Mouse (Mus musculus): ENCODE results near the gene Dock11. TPM values are rescaled to one million over a fixed set of nuclear protein-coding genes. Genes with fewer than 3 reads are reported as not detected.

The Dock11 gene
- polyA plus RNA-seq, 1 experiment: 0.52 TPM

GRCm38 (mm10) chrX:35990508-35991095, 102.0 kb downstream of the Dock11 start:
- Histone ChIP-seq H3K27me3 (ENCODE audit: control insufficient read depth, insufficient read depth, low read length) (no peaks in the 10 kb centered on the region), H3K36me3 (ENCODE audit: control insufficient read depth, insufficient read depth, low read length) (no peaks in the 10 kb centered on the region), H3K4me1 (ENCODE audit: control insufficient read depth, insufficient read depth, low read length) (no peaks in the 10 kb centered on the region), H3K27ac (ENCODE audit: control insufficient read depth, insufficient read depth, low read depth, low read length) (no peak overlapping the region), H3K4me3 (ENCODE audit: control insufficient read depth, low read depth, low read length) (no peak overlapping the region)
- no peak for TF ChIP-seq POLR2A (IDR thresholded peaks at IDR 0.05; ENCODE audit: control insufficient read depth, low read depth, low read length)
- TF ChIP-seq CTCF (IDR thresholded peaks at IDR 0.05; ENCODE audit: control insufficient read depth, insufficient read depth, insufficient replicate concordance, low read depth, low read length): no peak

GRCm38 (mm10) chrX:35994226-35994625, 105.6 kb downstream of the Dock11 start:
- Histone ChIP-seq H3K4me3 (ENCODE audit: control insufficient read depth, low read depth, low read length) (no peak overlapping the region), H3K27me3 (ENCODE audit: control insufficient read depth, insufficient read depth, low read length) (no peaks in the 10 kb centered on the region), H3K4me1 (ENCODE audit: control insufficient read depth, insufficient read depth, low read length) (no peaks in the 10 kb centered on the region), H3K27ac (ENCODE audit: control insufficient read depth, insufficient read depth, low read depth, low read length) (no peak overlapping the region), H3K36me3 (ENCODE audit: control insufficient read depth, insufficient read depth, low read length) (no peaks in the 10 kb centered on the region)
- TF ChIP-seq CTCF (IDR thresholded peaks at IDR 0.05; ENCODE audit: control insufficient read depth, insufficient read depth, insufficient replicate concordance, low read depth, low read length) (no peak), POLR2A (IDR thresholded peaks at IDR 0.05; ENCODE audit: control insufficient read depth, low read depth, low read length) (no peak)

- H3K36me3 ChIP-seq (ENCODE audit: control insufficient read depth, insufficient read depth, low read length): no peaks in the 10 kb centered on the region
- H3K4me3 ChIP-seq (ENCODE audit: control insufficient read depth, low read depth, low read length): no peak overlapping the region
- no peaks in the 10 kb centered on the region for H3K27me3 ChIP-seq (ENCODE audit: control insufficient read depth, insufficient read depth, low read length)
- TF ChIP-seq CTCF (IDR thresholded peaks at IDR 0.05; ENCODE audit: control insufficient read depth, insufficient read depth, insufficient replicate concordance, low read depth, low read length) (no peak), POLR2A (IDR thresholded peaks at IDR 0.05; ENCODE audit: control insufficient read depth, low read depth, low read length) (no peak)
- H3K27ac ChIP-seq (ENCODE audit: control insufficient read depth, insufficient read depth, low read depth, low read length): no peak overlapping the region
- H3K4me1 ChIP-seq (ENCODE audit: control insufficient read depth, insufficient read depth, low read length): no peaks in the 10 kb centered on the region
Measured at GRCm38 (mm10) chrX:35997004-35997403, 108.4 kb downstream of the Dock11 start.

- H3K27me3 ChIP-seq (ENCODE audit: control insufficient read depth, insufficient read depth, low read length): no peaks in the 10 kb centered on the region
- TF ChIP-seq POLR2A (IDR thresholded peaks at IDR 0.05; ENCODE audit: control insufficient read depth, low read depth, low read length) (no peak), CTCF (IDR thresholded peaks at IDR 0.05; ENCODE audit: control insufficient read depth, insufficient read depth, insufficient replicate concordance, low read depth, low read length) (no peak)
- no peak overlapping the region for H3K4me3 ChIP-seq (ENCODE audit: control insufficient read depth, low read depth, low read length)
- H3K27ac ChIP-seq (ENCODE audit: control insufficient read depth, insufficient read depth, low read depth, low read length): no peak overlapping the region
- H3K36me3 ChIP-seq (ENCODE audit: control insufficient read depth, insufficient read depth, low read length): no peaks in the 10 kb centered on the region
- H3K4me1 ChIP-seq (ENCODE audit: control insufficient read depth, insufficient read depth, low read length): no peaks in the 10 kb centered on the region
Measured at GRCm38 (mm10) chrX:35997793-35998419, 109.3 kb downstream of the Dock11 start.

GRCm38 (mm10) chrX:36025651-36026050, 137.0 kb downstream of the Dock11 start:
- Histone ChIP-seq H3K36me3 (ENCODE audit: control insufficient read depth, insufficient read depth, low read length) (no peaks in the 10 kb centered on the region), H3K27ac (ENCODE audit: control insufficient read depth, insufficient read depth, low read depth, low read length) (peak overlapping the region; percentile 84), H3K4me1 (ENCODE audit: control insufficient read depth, insufficient read depth, low read length) (no peaks in the 10 kb centered on the region), H3K4me3 (ENCODE audit: control insufficient read depth, low read depth, low read length) (peak overlapping the region; percentile 90), H3K27me3 (ENCODE audit: control insufficient read depth, insufficient read depth, low read length) (no peaks in the 10 kb centered on the region)
- TF ChIP-seq CTCF (IDR thresholded peaks at IDR 0.05; ENCODE audit: control insufficient read depth, insufficient read depth, insufficient replicate concordance, low read depth, low read length) (no peak), POLR2A (IDR thresholded peaks at IDR 0.05; ENCODE audit: control insufficient read depth, low read depth, low read length) (peak; percentile 43; the same call in 1 of the 2 replicates)

GRCm38 (mm10) chrX:36031113-36031512, 142.5 kb downstream of the Dock11 start:
- H3K27me3 ChIP-seq (ENCODE audit: control insufficient read depth, insufficient read depth, low read length): no peaks in the 10 kb centered on the region
- TF ChIP-seq POLR2A (IDR thresholded peaks at IDR 0.05; ENCODE audit: control insufficient read depth, low read depth, low read length) (no peak), CTCF (IDR thresholded peaks at IDR 0.05; ENCODE audit: control insufficient read depth, insufficient read depth, insufficient replicate concordance, low read depth, low read length) (no peak)
- no peak overlapping the region for H3K27ac ChIP-seq (ENCODE audit: control insufficient read depth, insufficient read depth, low read depth, low read length)

GRCm38 (mm10) chrX:36034045-36034444, 145.4 kb downstream of the Dock11 start:
- no peak overlapping the region for H3K27ac ChIP-seq (ENCODE audit: control insufficient read depth, insufficient read depth, low read depth, low read length)
- H3K4me1 ChIP-seq (ENCODE audit: control insufficient read depth, insufficient read depth, low read length): no peaks in the 10 kb centered on the region
- H3K27me3 ChIP-seq (ENCODE audit: control insufficient read depth, insufficient read depth, low read length): no peaks in the 10 kb centered on the region
- no peak overlapping the region for H3K4me3 ChIP-seq (ENCODE audit: control insufficient read depth, low read depth, low read length)
- no peaks in the 10 kb centered on the region for H3K36me3 ChIP-seq (ENCODE audit: control insufficient read depth, insufficient read depth, low read length)
- TF ChIP-seq CTCF (IDR thresholded peaks at IDR 0.05; ENCODE audit: control insufficient read depth, insufficient read depth, insufficient replicate concordance, low read depth, low read length) (no peak), POLR2A (IDR thresholded peaks at IDR 0.05; ENCODE audit: control insufficient read depth, low read depth, low read length) (no peak)

More at GRCm38 (mm10) chrX:36031113-36031512, 142.5 kb downstream of the Dock11 start:
- Histone ChIP-seq H3K4me1 (ENCODE audit: control insufficient read depth, insufficient read depth, low read length) (no peaks in the 10 kb centered on the region), H3K4me3 (ENCODE audit: control insufficient read depth, low read depth, low read length) (no peak overlapping the region), H3K36me3 (ENCODE audit: control insufficient read depth, insufficient read depth, low read length) (no peaks in the 10 kb centered on the region)
